Mouse (Mus musculus) B cell, adult (primary cell): ENCODE data around the gene Slc22a3. TPM values are rescaled to one million over a fixed set of nuclear protein-coding genes. Genes with fewer than 3 reads are reported as not detected.

Experiments
- total RNA-seq: library from RNA; stranded (reverse); gene quantifications from 4 replicates; pipeline ENCODE4 v1.2.4, GENCODE M21; 2023; ENCODE audit not compliant: inconsistent age

Gene Slc22a3
- 0.69 to 1.2 TPM (median 0.87 TPM) in 4 replicates for total RNA-seq

DNA sequence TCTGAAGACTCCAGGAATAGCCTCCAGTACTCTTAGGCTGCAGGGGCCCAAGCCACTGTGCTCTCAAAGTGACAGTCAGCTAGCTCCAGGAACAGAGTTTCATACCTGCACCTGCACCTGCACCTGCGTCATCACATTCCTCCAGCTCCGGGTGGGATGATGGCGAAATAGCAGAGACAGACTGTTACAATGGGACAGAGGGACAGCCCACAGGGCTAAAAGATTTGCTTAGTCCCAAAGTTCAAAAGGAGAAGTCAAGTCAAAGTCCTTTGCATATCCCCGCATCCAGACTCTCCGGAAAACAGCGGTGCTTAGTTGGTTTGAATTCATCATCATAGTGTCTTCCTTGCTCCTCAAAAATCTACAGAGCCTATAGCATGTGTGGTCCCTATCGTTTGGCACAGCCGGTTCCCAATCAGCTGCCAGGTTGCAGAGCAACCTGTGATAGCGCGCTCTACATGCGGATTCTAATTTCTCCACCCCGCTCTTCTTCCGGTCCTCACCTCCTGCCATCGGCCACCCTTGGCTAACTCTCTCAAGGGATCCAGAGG, at the start of gene Slc22a3:
Gene Slc22a3, minus strand, starts transcription at position 51 of the 551 bp plus-strand sequence.

DNA sequence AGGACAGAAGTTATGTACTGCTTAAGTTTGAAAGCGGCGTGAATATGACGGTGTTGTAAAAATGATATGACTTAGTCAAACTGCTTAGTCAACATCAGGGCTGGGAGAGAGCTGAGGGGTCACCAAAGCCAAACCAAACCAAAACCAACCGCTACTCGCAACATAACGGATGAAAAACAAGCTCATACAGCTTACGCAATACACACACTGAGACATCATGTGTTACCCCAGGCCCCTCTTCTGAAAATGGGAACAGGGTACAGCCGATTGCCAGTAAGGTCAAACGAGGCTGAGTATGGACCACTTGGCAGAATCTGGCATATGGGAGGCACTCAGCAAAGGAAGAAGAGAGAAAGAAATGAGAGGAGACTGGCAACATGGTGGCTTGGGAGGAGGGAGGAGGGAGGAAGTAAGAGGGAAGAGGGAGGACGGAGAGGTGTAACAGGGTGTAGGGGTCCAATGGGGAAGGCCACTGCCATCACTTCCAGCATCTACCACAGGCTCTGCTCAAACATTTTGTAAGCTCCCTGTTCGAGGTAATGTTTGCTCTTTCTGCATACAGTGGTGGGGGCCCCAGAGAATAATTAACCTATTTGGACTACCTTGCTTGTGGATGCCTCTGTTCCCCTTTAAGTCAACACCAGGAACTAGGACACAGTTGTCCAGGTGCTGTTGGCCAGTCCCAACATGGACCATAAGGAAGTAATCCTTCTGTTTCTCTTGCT, 129.4 kb downstream of the Slc22a3 start, which contains the start of gene Plg:
Gene Plg, plus strand, starts transcription at position 628 of the 725 bp plus-strand sequence.

Other genes with a start within 250 kb of the Slc22a3 start
- gene Map3k4, start 188.9 kb downstream of the Slc22a3 start, total RNA-seq: 40.1 to 51.8 TPM (median 45.7 TPM) in 4 replicates
- gene Plg, start 129.1 kb downstream of the Slc22a3 start, total RNA-seq: not detected in 4 replicates
- not detected in 4 replicates for gene Slc22a2, start 76.4 kb upstream of the Slc22a3 start, total RNA-seq
- gene Slc22a1, start 168.1 kb upstream of the Slc22a3 start, total RNA-seq: not detected in 4 replicates